Mouse (Mus musculus) midbrain, embryonic 12.5 days (tissue): ENCODE results near the gene Retsat. TPM values are rescaled to one million over a fixed set of nuclear protein-coding genes. Genes with fewer than 3 reads are reported as not detected.

ENCODE experiments used
- ATAC-seq: fragments of 200-750 bp; cut with Nextera tagmentation; 2 replicates; pipeline ENCODE4 v1.8.0; 2017; ENCODE audit warnings: low read depth, moderate TSS enrichment, moderate library complexity; ENCODE audit not compliant: low FRiP score
- H3K27ac ChIP-seq: fragments of 300-500 bp; sonication (generic); replicated peaks from 2 replicates; pipeline ENCODE4 v1.5.1; 2016; ENCODE audit warnings: mild to moderate bottlenecking
- H3K27me3 ChIP-seq: fragments of 300-500 bp; sonication (generic); 2 replicates; pipeline ENCODE4 v1.6.1; 2016; ENCODE audit warnings: mild to moderate bottlenecking
- H3K36me3 ChIP-seq: fragments of 300-500 bp; sonication (generic); 2 replicates; pipeline ENCODE4 v1.6.1; 2016
- H3K4me1 ChIP-seq: fragments of 300-500 bp; sonication (generic); 2 replicates; pipeline ENCODE4 v1.6.1; 2016
- H3K4me2 ChIP-seq: fragments of 300-500 bp; sonication (generic); replicated peaks from 2 replicates; pipeline ENCODE4 v1.6.1; 2016; ENCODE audit warnings: mild to moderate bottlenecking, moderate library complexity
- H3K4me3 ChIP-seq: fragments of 300-500 bp; sonication (generic); 2 replicates; pipeline ENCODE4 v1.5.1; 2016; ENCODE audit warnings: mild to moderate bottlenecking
- H3K9ac ChIP-seq: fragments of 300-500 bp; sonication (generic); replicated peaks from 2 replicates; pipeline ENCODE4 v1.6.1; 2016; ENCODE audit warnings: mild to moderate bottlenecking, moderate library complexity
- H3K9me3 ChIP-seq: fragments of 300-500 bp; sonication (generic); 2 replicates; pipeline ENCODE4 v1.6.1; 2016; ENCODE audit warnings: mild to moderate bottlenecking
- WGBS: fragments of 180-500 bp; shearing (Covaris S2); methylation state at CpG from one replicate; pipeline ENCODE4 v1.1.7; 2016; 5-methylcytosine and 5-hydroxymethylcytosine counted together
- polyA plus RNA-seq: library from polyadenylated mRNA; unstranded; fragments of >200 nt; fragmentation: Nextera tagmentation; extraction: Ambion mirVana; gene quantifications from 2 replicates; pipeline ENCODE4 v1.2.1, GENCODE M21; 2016

The Retsat gene
- polyA plus RNA-seq, 1 experiment from 2014 or later: 6.9 TPM

- peaks cover 73% of the 10 kb centered on the region for H3K36me3 ChIP-seq
Measured at GRCm38 (mm10) chr6:72610261-72610660, 12.0 kb downstream of the Retsat start.

DNA sequence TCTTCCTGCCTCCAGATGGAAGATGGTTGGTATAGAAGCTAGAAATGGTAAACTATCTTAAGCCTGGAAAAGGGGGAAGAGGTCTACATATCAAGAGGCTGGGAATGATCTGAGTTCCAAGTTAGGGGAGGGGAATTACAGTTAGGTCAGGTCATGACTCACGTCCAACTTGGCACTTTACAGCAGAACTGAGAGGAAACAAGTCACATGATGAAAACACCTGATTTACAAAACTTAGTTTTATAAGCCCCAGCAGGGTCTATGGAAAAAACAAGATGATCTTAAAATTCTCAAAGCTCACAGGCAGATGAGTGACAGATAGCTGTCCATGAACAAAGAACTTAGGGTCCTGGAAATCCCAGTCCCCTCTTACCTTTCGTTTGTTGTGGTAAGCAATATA lies 16.9 kb downstream of the Retsat start:
- H3K9me3 ChIP-seq: no peaks in the 10 kb centered on the region
- peaks cover 34% of the 10 kb centered on the region for H3K4me1 ChIP-seq
- H3K36me3 ChIP-seq: peaks cover 31% of the 10 kb centered on the region
- peak overlapping the region; percentile 93 for H3K4me2 ChIP-seq
- H3K27ac ChIP-seq: no peak overlapping the region
- 79% methylated on average over 2 of the region's 2 CpGs for WGBS
- H3K9ac ChIP-seq: no peak overlapping the region
- H3K27me3 ChIP-seq: no peaks in the 10 kb centered on the region
- peak overlapping the region; percentile 71 for H3K4me3 ChIP-seq
- ATAC-seq: no peak

More at GRCm38 (mm10) chr6:72610261-72610660, 12.0 kb downstream of the Retsat start:
- Histone ChIP-seq H3K4me1 (peaks cover 20% of the 10 kb centered on the region), H3K9me3 (no peaks in the 10 kb centered on the region), H3K27me3 (no peaks in the 10 kb centered on the region), H3K4me3 (no peak overlapping the region), H3K9ac (no peak overlapping the region), H3K27ac (no peak overlapping the region), H3K4me2 (no peak overlapping the region)
- no peak for ATAC-seq
- WGBS: 87% methylated on average over 4 of the region's 4 CpGs

DNA sequence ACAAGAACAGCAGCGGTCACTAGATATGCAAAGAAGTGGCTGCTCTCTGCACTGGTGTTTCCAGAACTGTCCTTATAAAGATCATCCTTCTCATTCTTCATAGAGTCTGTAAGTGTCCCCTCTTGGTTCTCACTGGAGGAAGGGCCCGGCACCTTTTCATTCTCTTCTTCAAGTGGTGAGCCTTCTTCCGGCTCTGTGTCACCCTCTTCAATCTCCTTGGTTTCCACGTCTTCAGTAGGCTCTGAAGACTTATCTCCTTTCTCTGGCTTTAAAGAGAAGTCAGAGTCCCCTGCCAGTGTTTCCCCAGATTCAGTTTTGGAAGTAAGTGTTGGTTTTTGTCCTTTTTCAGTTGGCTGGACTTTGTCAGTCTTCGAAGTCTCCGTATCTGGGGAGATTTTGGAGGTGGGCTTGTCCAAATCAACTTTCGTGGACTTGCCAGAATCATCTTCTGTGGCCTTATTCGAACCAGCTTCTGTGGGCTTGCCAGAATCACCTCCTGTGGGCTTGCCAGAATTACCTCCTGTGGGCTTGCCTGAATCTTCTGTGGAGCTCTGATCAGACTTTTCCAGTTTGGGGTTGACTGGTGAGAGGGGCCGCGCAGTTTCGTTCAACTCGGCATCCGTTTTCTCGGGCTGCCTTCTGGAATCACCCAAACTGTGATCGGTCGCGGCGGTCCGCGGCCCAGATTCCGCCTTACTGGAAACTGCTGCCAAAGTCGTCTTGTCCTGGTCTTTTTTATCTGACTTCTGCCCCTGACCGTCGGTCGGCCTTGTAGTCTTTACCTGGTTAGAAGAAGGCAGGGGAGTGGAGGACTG lies 17.5 kb downstream of the Retsat start:
- no peaks in the 10 kb centered on the region for H3K27me3 ChIP-seq
- no peaks in the 10 kb centered on the region for H3K9me3 ChIP-seq
- peak overlapping the region; percentile 71 for H3K4me3 ChIP-seq
- H3K4me1 ChIP-seq: peaks cover 34% of the 10 kb centered on the region
- H3K27ac ChIP-seq: no peak overlapping the region
- 0 out of 2 replicates have a peak, but pooled peaks have one; percentile 0 for ATAC-seq
- 29% methylated on average over 25 of the region's 25 CpGs for WGBS
- H3K4me2 ChIP-seq: peak overlapping the region; percentile 93
- H3K36me3 ChIP-seq: peaks cover 25% of the 10 kb centered on the region
- H3K9ac ChIP-seq: peak overlapping the region; percentile 70

DNA sequence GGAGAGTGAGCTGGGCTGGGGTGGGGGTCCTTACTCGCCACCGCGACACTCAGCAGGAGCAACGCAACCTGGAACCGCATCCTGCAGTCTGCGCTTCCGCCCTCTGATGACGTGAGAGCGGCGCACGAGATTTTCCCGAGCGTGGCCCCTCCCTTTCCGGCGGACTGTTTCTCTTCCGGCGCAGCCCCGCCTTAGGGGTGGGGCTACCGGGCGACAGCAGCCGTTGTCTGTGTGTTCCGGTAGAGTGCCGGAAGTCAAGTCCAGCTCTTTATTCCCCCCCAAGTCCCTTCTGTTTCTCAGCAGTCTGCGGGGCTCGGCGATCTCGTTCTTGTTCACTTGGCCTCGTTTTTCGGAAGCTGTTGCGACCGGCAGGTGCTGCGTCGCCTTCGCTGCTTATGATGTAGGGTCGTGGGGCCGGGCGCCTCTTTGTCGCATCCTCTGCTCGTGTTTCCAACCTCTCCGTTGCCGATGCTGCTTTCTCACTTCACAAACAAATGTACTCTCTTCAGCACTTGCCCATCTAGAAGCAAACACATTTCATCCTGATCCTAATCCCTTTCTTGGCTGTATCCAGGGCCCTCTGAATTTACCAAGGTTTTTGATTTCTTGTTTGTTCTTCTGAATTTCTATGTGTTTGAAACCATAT lies 18.5 kb downstream of the Retsat start, which contains the start of gene Tgoln1:
Gene Tgoln1 (minus strand): TSS at position 358 of the 646 bp plus-strand sequence.
- Histone ChIP-seq H3K9me3 (no peaks in the 10 kb centered on the region), H3K36me3 (peaks cover 15% of the 10 kb centered on the region), H3K4me3 (peak within 1 kb of the TSS; percentile 71), H3K27me3 (no peaks in the 10 kb centered on the region), H3K9ac (peak within 1 kb of the TSS; percentile 77), H3K27ac (peak within 1 kb of the TSS; percentile 94), H3K4me2 (peak within 1 kb of the TSS; percentile 93), H3K4me1 (peaks cover 34% of the 10 kb centered on the region)
- under 1% methylated on average over 41 of the region's 41 CpGs for WGBS
- ATAC-seq: peak; percentile 98

DNA sequence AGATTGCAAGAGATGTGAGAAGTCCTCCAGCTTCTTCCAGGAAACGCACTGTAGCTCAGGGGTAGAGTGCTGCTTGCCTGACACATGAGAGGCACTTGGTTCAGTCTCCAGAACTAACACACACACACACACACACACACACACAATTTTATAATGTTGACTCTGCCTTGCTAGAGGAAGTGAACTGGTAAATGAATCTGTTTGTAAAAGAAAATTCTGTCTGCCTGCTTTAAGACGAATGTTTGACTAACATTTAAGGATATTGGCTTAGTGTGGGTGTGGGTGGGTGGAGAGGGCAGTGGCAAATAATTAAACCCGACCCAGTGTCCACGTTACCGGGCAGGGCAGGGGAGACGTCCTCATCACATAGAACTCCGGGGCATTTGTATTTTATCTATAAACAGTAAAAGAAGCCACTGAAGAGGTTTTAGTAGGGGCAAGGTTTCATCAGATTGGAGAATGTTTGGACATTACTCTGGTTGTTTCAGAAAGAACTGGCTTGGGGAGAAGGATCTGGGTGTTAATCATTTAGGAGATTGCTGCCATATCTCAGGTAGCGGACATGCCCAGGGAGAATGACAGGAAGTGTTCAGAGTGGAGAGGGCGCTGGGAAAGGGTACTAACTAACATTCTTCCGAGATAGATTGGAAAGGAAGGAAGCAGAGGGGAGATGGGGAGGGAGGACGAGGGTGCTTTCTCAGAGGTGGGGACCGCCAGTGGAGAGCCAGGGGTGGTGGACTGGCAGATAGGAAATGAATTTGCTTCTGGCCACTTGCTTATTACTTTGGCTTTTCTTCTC lies 21.7 kb downstream of the Retsat start:
- Histone ChIP-seq H3K36me3 (no peaks in the 10 kb centered on the region), H3K4me3 (no peak overlapping the region), H3K27me3 (no peaks in the 10 kb centered on the region), H3K4me1 (peaks cover 18% of the 10 kb centered on the region), H3K9ac (no peak overlapping the region), H3K27ac (no peak overlapping the region), H3K9me3 (no peaks in the 10 kb centered on the region), H3K4me2 (no peak overlapping the region)
- ATAC-seq: no peak
- WGBS: 70% methylated on average over 12 of the region's 12 CpGs

- WGBS: 78% methylated on average over 5 of the region's 5 CpGs
- peaks cover 8% of the 10 kb centered on the region for H3K4me1 ChIP-seq
- H3K4me2 ChIP-seq: no peak overlapping the region
- no peak for ATAC-seq
- no peak overlapping the region for H3K9ac ChIP-seq
- no peaks in the 10 kb centered on the region for H3K36me3 ChIP-seq
- no peaks in the 10 kb centered on the region for H3K27me3 ChIP-seq
- no peaks in the 10 kb centered on the region for H3K9me3 ChIP-seq
- no peak overlapping the region for H3K27ac ChIP-seq
- no peak overlapping the region for H3K4me3 ChIP-seq
Measured at GRCm38 (mm10) chr6:72620920-72621319, 22.6 kb downstream of the Retsat start.

- H3K9ac ChIP-seq: no peak overlapping the region
- peaks cover 13% of the 10 kb centered on the region for H3K36me3 ChIP-seq
- H3K27me3 ChIP-seq: no peaks in the 10 kb centered on the region
- H3K27ac ChIP-seq: no peak overlapping the region
- no peak overlapping the region for H3K4me3 ChIP-seq
- H3K9me3 ChIP-seq: no peaks in the 10 kb centered on the region
- no peak for ATAC-seq
- 40% methylated on average over 3 of the region's 3 CpGs for WGBS
- no peak overlapping the region for H3K4me2 ChIP-seq
- no peaks in the 10 kb centered on the region for H3K4me1 ChIP-seq
Measured at GRCm38 (mm10) chr6:72622917-72623316, 24.6 kb downstream of the Retsat start.

DNA sequence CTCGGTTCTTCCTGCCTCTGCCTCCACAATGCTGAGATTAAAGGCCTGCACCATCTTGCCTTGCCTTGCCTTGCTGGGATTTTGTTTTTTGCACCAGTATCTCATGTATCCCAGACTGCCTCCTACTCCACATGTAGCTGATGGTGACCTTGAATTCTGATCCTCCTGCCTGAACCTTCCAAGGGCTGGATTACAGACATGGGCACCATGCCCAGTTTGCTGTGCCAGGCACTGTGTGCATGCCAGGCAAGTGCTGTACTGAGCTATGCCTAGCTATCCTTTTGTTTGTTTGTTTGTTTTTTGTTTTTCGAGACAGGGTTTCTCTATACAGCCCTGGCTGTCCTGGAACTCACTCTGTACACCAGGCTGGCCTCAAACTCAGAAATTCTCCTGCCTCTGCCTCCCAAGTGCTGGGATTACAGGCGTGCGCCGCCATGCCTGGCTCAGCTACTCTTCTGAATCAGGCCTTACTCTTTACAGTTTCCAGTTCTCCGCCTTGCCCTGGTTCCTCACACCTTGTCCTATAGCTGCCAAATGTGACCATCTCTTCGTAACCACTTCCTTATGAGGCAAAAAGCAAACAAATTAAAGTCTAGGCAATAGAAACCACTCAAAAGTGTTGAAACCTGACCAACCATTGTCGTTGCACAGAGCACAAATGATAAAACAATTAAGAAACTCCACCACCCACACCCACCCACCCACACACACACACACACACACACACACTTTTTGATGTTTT lies 25.6 kb downstream of the Retsat start:
- ATAC-seq: no peak
- H3K4me3 ChIP-seq: no peak overlapping the region
- no peaks in the 10 kb centered on the region for H3K9me3 ChIP-seq
- no peak overlapping the region for H3K9ac ChIP-seq
- H3K27me3 ChIP-seq: no peaks in the 10 kb centered on the region
- H3K4me1 ChIP-seq: no peaks in the 10 kb centered on the region
- WGBS: 94% methylated on average over 8 of the region's 8 CpGs
- H3K4me2 ChIP-seq: no peak overlapping the region
- H3K36me3 ChIP-seq: peaks cover 18% of the 10 kb centered on the region
- H3K27ac ChIP-seq: no peak overlapping the region

DNA sequence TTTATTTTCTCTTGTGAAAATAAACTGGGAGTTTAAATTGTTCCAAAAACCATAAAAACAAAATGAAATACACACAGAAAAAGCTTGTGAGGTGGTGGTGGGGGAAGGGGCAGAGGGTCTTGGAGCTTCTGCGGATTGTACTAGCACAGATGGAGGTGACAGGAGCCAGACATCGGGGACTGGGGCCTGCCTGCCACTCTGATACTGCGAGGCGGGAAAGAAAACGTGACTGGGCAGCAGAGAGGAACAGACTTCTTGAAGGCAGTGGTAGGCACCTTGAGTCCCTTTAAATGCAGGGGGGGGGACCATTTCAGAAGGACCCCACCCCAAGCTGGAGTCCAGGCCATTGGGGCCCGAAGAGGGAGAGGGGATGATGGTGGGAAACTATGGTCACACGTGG lies 28.1 kb downstream of the Retsat start:
- ATAC-seq: no peak
- WGBS: 88% methylated on average over 7 of the region's 7 CpGs
- peaks cover 40% of the 10 kb centered on the region for H3K36me3 ChIP-seq

DNA sequence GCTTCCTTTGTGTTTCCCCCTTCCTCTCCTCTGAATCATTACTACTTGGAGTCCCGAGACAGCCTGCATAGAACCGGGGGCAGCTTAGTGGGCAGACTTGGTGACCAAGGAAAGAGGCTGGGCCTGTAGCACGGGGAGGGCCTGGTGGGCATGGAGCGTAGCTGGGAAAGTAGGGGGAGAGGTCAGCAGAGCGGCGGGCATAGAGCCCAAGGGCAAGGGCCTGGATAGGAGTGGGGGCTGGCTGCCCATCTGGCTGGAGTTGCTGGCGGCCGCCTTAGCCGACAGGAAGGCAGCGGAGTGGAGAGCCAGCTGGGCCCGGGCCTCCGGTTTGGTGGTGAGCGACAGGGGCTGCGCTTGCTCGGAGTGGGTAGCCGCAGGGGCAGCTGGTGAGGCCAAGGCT lies 29.0 kb downstream of the Retsat start:
- peaks cover 46% of the 10 kb centered on the region for H3K36me3 ChIP-seq
- no peak overlapping the region for H3K27ac ChIP-seq
- no peak for ATAC-seq
- no peaks in the 10 kb centered on the region for H3K27me3 ChIP-seq
- H3K4me3 ChIP-seq: no peak overlapping the region
- H3K9ac ChIP-seq: no peak overlapping the region
- WGBS: 93% methylated on average over 16 of the region's 16 CpGs
- H3K4me2 ChIP-seq: no peak overlapping the region
- no peaks in the 10 kb centered on the region for H3K4me1 ChIP-seq
- H3K9me3 ChIP-seq: no peaks in the 10 kb centered on the region

More for the DNA sequence above, 28.1 kb downstream of the Retsat start:
- Histone ChIP-seq H3K9ac (no peak overlapping the region), H3K4me3 (no peak overlapping the region), H3K9me3 (no peaks in the 10 kb centered on the region), H3K4me2 (no peak overlapping the region), H3K27ac (no peak overlapping the region), H3K4me1 (no peaks in the 10 kb centered on the region), H3K27me3 (no peaks in the 10 kb centered on the region)

DNA sequence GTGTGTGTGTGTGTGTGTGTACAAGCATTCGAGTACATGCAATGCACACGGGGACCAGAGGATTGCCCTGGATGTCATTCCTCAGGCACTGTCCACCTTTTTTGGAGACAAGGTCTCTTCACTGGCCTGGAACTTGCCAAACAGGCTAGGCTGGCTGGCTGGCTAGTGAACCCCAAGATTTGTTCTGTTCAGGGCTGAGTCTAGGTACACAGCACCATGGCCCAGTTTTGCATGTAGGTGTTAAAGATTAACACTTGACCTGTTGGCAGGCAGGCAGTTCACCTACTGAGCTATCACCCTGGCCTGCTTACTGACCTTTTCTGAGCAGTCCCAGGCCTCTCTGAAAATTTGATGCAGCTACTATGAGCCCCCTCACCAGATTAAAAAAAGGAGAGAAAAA lies 32.1 kb downstream of the Retsat start:
- Histone ChIP-seq H3K9ac (0 out of 2 replicates have a peak overlapping the region, but pooled peaks have one; percentile 28), H3K27ac (no peak overlapping the region), H3K4me1 (no peaks in the 10 kb centered on the region), H3K9me3 (no peaks in the 10 kb centered on the region), H3K4me2 (no peak overlapping the region), H3K4me3 (no peak overlapping the region), H3K27me3 (no peaks in the 10 kb centered on the region), H3K36me3 (peaks cover 46% of the 10 kb centered on the region)
- 89% methylated on average over 2 of the region's 2 CpGs for WGBS
- no peak for ATAC-seq
